Mouse (Mus musculus): ENCODE measurements around the gene Slc23a3. TPM values are rescaled to one million over a fixed set of nuclear protein-coding genes. Genes with fewer than 3 reads are reported as not detected.

The Slc23a3 gene
- polyA plus RNA-seq, 1 experiment, result not detected

DNA sequence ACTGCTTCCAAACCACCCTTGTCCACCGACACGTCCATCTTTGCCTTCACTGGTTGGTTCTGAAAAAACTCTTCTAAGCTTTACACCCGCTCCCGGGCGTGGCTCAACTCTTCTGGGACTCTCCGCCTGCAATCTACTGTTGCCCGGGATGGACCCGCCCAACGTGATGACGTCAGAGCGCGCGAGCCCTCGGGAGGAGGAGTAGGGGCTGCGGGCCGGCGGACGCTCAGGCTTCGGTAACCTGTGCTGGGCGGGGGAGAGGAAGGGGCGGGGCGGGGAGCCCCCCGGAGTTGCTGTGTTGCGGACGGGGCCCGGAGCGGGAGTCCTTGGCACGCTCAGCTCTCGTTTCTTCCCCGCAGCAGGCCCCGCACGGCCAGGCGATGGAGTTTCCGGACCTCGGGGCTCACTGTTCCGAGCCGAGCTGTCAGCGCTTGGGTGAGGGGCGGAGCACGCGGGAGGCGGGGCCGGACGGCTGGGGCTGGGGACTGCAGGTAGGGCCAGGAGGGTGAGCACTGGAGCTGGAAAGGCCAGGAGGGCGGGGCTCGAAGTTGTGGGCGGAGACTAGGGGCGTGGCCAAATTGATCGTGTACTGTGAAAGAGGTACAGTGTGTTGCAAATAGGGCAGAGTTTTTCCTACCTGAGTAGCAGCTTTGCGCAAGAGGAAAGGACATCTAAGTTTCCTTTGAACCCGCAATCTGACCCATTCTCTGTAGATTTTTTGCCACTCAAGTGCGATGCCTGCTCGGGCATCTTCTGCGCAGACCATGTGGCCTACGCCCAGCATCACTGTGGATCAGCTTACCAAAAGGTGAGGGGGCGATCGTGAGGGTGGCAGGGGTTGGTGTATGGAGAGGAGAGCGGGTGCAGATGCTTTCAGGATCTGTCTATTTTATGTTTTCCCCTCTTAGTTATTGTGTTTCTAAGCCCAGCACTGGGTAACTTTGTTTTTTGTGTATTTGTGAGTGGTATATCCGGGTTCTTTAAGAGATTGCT is 35.1 kb upstream of the Slc23a3 start, which contains the start of gene Zfand2b:
Zfand2b (plus strand) TSS at position 175 of the 993 bp plus-strand sequence.
- TF ChIP-seq POLR2A (IDR thresholded peaks at IDR 0.05; ENCODE audit: control insufficient read depth, low read depth, low read length) (peak; percentile 78), CTCF (IDR thresholded peaks at IDR 0.05; ENCODE audit: control insufficient read depth, insufficient read depth, insufficient replicate concordance, low read depth, low read length) (no peak)

GRCm38 (mm10) chr1:75168093-75168471 is 34.4 kb upstream of the Slc23a3 start:
- Histone ChIP-seq H3K36me3 (ENCODE audit: control insufficient read depth, insufficient read depth, low read length) (no peaks in the 10 kb centered on the region; the same call in 1 of the 2 replicates), H3K27ac (ENCODE audit: control insufficient read depth, insufficient read depth, low read depth, low read length) (peak overlapping the region; percentile 73), H3K27me3 (ENCODE audit: control insufficient read depth, insufficient read depth, low read length) (no peaks in the 10 kb centered on the region), H3K4me1 (ENCODE audit: control insufficient read depth, insufficient read depth, low read length) (peaks cover 9% of the 10 kb centered on the region), H3K4me3 (ENCODE audit: control insufficient read depth, low read depth, low read length) (peak overlapping the region; percentile 88)
- TF ChIP-seq CTCF (IDR thresholded peaks at IDR 0.05; ENCODE audit: control insufficient read depth, insufficient read depth, insufficient replicate concordance, low read depth, low read length) (no peak), POLR2A (IDR thresholded peaks at IDR 0.05; ENCODE audit: control insufficient read depth, low read depth, low read length) (no peak)

More for the DNA sequence above, 35.1 kb upstream of the Slc23a3 start, which contains the start of gene Zfand2b:
- Histone ChIP-seq H3K36me3 (ENCODE audit: control insufficient read depth, insufficient read depth, low read length) (no peaks in the 10 kb centered on the region; the same call in 1 of the 2 replicates), H3K4me3 (ENCODE audit: control insufficient read depth, low read depth, low read length) (peak within 1 kb of the TSS; percentile 88), H3K27ac (ENCODE audit: control insufficient read depth, insufficient read depth, low read depth, low read length) (peak within 1 kb of the TSS; percentile 73), H3K4me1 (ENCODE audit: control insufficient read depth, insufficient read depth, low read length) (peaks cover 9% of the 10 kb centered on the region), H3K27me3 (ENCODE audit: control insufficient read depth, insufficient read depth, low read length) (no peaks in the 10 kb centered on the region)

- no peaks in the 10 kb centered on the region for H3K4me1 ChIP-seq (ENCODE audit: control insufficient read depth, insufficient read depth, low read length)
- H3K4me3 ChIP-seq (ENCODE audit: control insufficient read depth, low read depth, low read length), result no peak overlapping the region
- TF ChIP-seq POLR2A (IDR thresholded peaks at IDR 0.05; ENCODE audit: control insufficient read depth, low read depth, low read length), result no peak
- no peak for TF ChIP-seq CTCF (IDR thresholded peaks at IDR 0.05; ENCODE audit: control insufficient read depth, insufficient read depth, insufficient replicate concordance, low read depth, low read length)
- H3K27ac ChIP-seq (ENCODE audit: control insufficient read depth, insufficient read depth, low read depth, low read length), result no peak overlapping the region
- no peaks in the 10 kb centered on the region for H3K36me3 ChIP-seq (ENCODE audit: control insufficient read depth, insufficient read depth, low read length)
- no peaks in the 10 kb centered on the region for H3K27me3 ChIP-seq (ENCODE audit: control insufficient read depth, insufficient read depth, low read length)
These were observed 26.5 kb upstream of the Slc23a3 start for GRCm38 (mm10) chr1:75160256-75160617.

GRCm38 (mm10) chr1:75159540-75160255 is 26.0 kb upstream of the Slc23a3 start:
- no peak overlapping the region for H3K27ac ChIP-seq (ENCODE audit: control insufficient read depth, insufficient read depth, low read depth, low read length)
- H3K36me3 ChIP-seq (ENCODE audit: control insufficient read depth, insufficient read depth, low read length), result no peaks in the 10 kb centered on the region
- H3K27me3 ChIP-seq (ENCODE audit: control insufficient read depth, insufficient read depth, low read length), result no peaks in the 10 kb centered on the region
- no peaks in the 10 kb centered on the region for H3K4me1 ChIP-seq (ENCODE audit: control insufficient read depth, insufficient read depth, low read length)
- H3K4me3 ChIP-seq (ENCODE audit: control insufficient read depth, low read depth, low read length), result no peak overlapping the region
- no peak for TF ChIP-seq POLR2A (IDR thresholded peaks at IDR 0.05; ENCODE audit: control insufficient read depth, low read depth, low read length)
- TF ChIP-seq CTCF (IDR thresholded peaks at IDR 0.05; ENCODE audit: control insufficient read depth, insufficient read depth, insufficient replicate concordance, low read depth, low read length), result no peak

- TF ChIP-seq POLR2A (IDR thresholded peaks at IDR 0.05; ENCODE audit: control insufficient read depth, low read depth, low read length), result no peak
- TF ChIP-seq CTCF (IDR thresholded peaks at IDR 0.05; ENCODE audit: control insufficient read depth, insufficient read depth, insufficient replicate concordance, low read depth, low read length), result no peak
- Histone ChIP-seq H3K4me1 (ENCODE audit: control insufficient read depth, insufficient read depth, low read length) (no peaks in the 10 kb centered on the region), H3K27ac (ENCODE audit: control insufficient read depth, insufficient read depth, low read depth, low read length) (no peak overlapping the region), H3K27me3 (ENCODE audit: control insufficient read depth, insufficient read depth, low read length) (no peaks in the 10 kb centered on the region), H3K36me3 (ENCODE audit: control insufficient read depth, insufficient read depth, low read length) (no peaks in the 10 kb centered on the region), H3K4me3 (ENCODE audit: control insufficient read depth, low read depth, low read length) (no peak overlapping the region)
These were observed 25.3 kb upstream of the Slc23a3 start for GRCm38 (mm10) chr1:75158990-75159389.

DNA sequence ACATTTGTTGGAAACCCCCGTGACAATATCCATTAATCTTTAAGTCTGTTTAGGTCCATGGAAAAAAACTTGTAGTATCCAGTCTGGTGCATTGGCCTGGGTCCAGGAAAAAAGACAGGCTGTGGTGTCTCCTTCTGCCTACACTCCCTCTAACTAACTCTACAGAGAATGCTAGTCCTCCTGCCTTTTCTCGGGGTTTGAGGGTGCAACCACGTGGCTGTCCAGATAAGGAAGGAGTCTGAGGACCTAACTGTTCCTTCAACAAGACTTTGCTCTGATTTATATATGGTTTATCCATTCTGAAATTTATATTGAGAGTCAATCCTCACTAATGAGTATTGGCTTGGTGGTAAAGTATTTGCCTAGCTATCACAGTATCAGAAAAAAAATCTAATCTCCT is 22.1 kb upstream of the Slc23a3 start:
- H3K27ac ChIP-seq (ENCODE audit: control insufficient read depth, insufficient read depth, low read depth, low read length), result no peak overlapping the region
- H3K4me1 ChIP-seq (ENCODE audit: control insufficient read depth, insufficient read depth, low read length), result no peaks in the 10 kb centered on the region
- no peaks in the 10 kb centered on the region for H3K27me3 ChIP-seq (ENCODE audit: control insufficient read depth, insufficient read depth, low read length)
- H3K4me3 ChIP-seq (ENCODE audit: control insufficient read depth, low read depth, low read length), result no peak overlapping the region
- no peak for TF ChIP-seq POLR2A (IDR thresholded peaks at IDR 0.05; ENCODE audit: control insufficient read depth, low read depth, low read length)
- no peak for TF ChIP-seq CTCF (IDR thresholded peaks at IDR 0.05; ENCODE audit: control insufficient read depth, insufficient read depth, insufficient replicate concordance, low read depth, low read length)
- H3K36me3 ChIP-seq (ENCODE audit: control insufficient read depth, insufficient read depth, low read length), result no peaks in the 10 kb centered on the region

DNA sequence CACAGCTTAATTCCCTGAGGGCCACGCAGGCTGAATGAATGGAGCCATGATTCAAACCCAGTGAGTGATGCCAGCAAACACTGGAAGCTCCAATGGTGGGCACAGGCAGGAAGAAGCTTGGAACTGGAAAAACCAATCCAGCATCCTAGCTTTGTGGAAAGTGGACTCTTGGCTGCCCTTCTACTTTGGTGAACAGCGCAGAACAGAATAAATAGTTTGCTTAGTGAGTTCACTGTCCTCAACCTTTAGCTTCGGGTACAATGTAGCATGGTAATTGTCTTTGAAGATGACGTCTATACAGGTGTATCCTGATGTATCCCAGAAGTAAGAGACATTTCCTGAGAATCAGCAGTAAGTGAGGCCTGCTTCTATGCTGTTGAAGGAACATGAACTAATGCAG is 15.0 kb upstream of the Slc23a3 start:
- Histone ChIP-seq H3K36me3 (ENCODE audit: control insufficient read depth, insufficient read depth, low read length) (peaks cover 5% of the 10 kb centered on the region), H3K27ac (ENCODE audit: control insufficient read depth, insufficient read depth, low read depth, low read length) (no peak overlapping the region), H3K4me1 (ENCODE audit: control insufficient read depth, insufficient read depth, low read length) (peaks cover 5% of the 10 kb centered on the region), H3K4me3 (ENCODE audit: control insufficient read depth, low read depth, low read length) (no peak overlapping the region), H3K27me3 (ENCODE audit: control insufficient read depth, insufficient read depth, low read length) (no peaks in the 10 kb centered on the region)
- no peak for TF ChIP-seq POLR2A (IDR thresholded peaks at IDR 0.05; ENCODE audit: control insufficient read depth, low read depth, low read length)
- TF ChIP-seq CTCF (IDR thresholded peaks at IDR 0.05; ENCODE audit: control insufficient read depth, insufficient read depth, insufficient replicate concordance, low read depth, low read length), result no peak

Measured in testis, adult 2 months (tissue).